Mouse (Mus musculus) heart, adult 8-10 months (tissue): ENCODE results near the gene 9230112D13Rik. TPM values are rescaled to one million over a fixed set of nuclear protein-coding genes. Genes with fewer than 3 reads are reported as not detected.

ENCODE experiments used
- DNase-seq: peaks from one replicate; pipeline ENCODE4 v3.0.0; 2022; ENCODE audit warnings: low spot score
- total RNA-seq, 4 experiments: library from RNA; stranded (reverse); gene quantifications; 2 replicates each; pipeline ENCODE4 v1.2.4; 2022

The 9230112D13Rik gene
- total RNA-seq, 4 experiments from 2014 or later = not detected

- no peak for DNase-seq
Observed at GRCm38 (mm10) chr14:34541896-34542295, 19.3 kb upstream of the 9230112D13Rik start.

GRCm38 (mm10) chr14:34540685-34541162, 18.1 kb upstream of the 9230112D13Rik start:
- peak; percentile 62 for DNase-seq

GRCm38 (mm10) chr14:34535883-34536282, 13.3 kb upstream of the 9230112D13Rik start:
- DNase-seq = no peak

- no peak for DNase-seq
Observed at GRCm38 (mm10) chr14:34533537-34533936, 10.9 kb upstream of the 9230112D13Rik start.

- no peak for DNase-seq
Observed at GRCm38 (mm10) chr14:34532536-34532935, 9.9 kb upstream of the 9230112D13Rik start.

- no peak for DNase-seq
Observed at GRCm38 (mm10) chr14:34528804-34529203, 6.2 kb upstream of the 9230112D13Rik start.

GRCm38 (mm10) chr14:34517959-34518544, 4.5 kb downstream of the 9230112D13Rik start:
- no peak for DNase-seq

GRCm38 (mm10) chr14:34516960-34517577, 5.5 kb downstream of the 9230112D13Rik start:
- no peak for DNase-seq

GRCm38 (mm10) chr14:34515860-34516259, 6.7 kb downstream of the 9230112D13Rik start:
- DNase-seq = no peak

- no peak for DNase-seq
Observed at GRCm38 (mm10) chr14:34514120-34514519, 8.5 kb downstream of the 9230112D13Rik start.

GRCm38 (mm10) chr14:34512602-34513001, 10.0 kb downstream of the 9230112D13Rik start:
- no peak for DNase-seq

GRCm38 (mm10) chr14:34511901-34512300, 10.7 kb downstream of the 9230112D13Rik start:
- no peak for DNase-seq

- no peak for DNase-seq
Observed at GRCm38 (mm10) chr14:34508842-34509439, 13.7 kb downstream of the 9230112D13Rik start.

- no peak for DNase-seq
Observed at GRCm38 (mm10) chr14:34508187-34508840, 14.3 kb downstream of the 9230112D13Rik start.

GRCm38 (mm10) chr14:34505309-34505708, 17.3 kb downstream of the 9230112D13Rik start:
- no peak for DNase-seq

- no peak for DNase-seq
Observed at GRCm38 (mm10) chr14:34504377-34504776, 18.2 kb downstream of the 9230112D13Rik start.

GRCm38 (mm10) chr14:34503759-34504158, 18.8 kb downstream of the 9230112D13Rik start:
- no peak for DNase-seq

- DNase-seq = no peak
Observed at GRCm38 (mm10) chr14:34503325-34503647, 19.3 kb downstream of the 9230112D13Rik start, which contains the start of gene Bmpr1a. Bmpr1a (minus strand) TSS chr14:34503341.

- peak; percentile 69 for DNase-seq
Observed at GRCm38 (mm10) chr14:34502475-34503324, 19.9 kb downstream of the 9230112D13Rik start.

GRCm38 (mm10) chr14:34501804-34502474, 20.7 kb downstream of the 9230112D13Rik start:
- DNase-seq = no peak

- no peak for DNase-seq
Observed at GRCm38 (mm10) chr14:34501447-34501803, 21.2 kb downstream of the 9230112D13Rik start.
